Mouse (Mus musculus) G1E (cell line): ENCODE results near the gene Nlgn1.

Experiments
- CTCF ChIP-seq: IDR thresholded peaks from 2 replicates; pipeline ENCODE4 v1.5.1; 2012; ENCODE audit warnings: low read depth, low read length, inconsistent platforms, mixed read lengths
- GATA1 ChIP-seq: IDR thresholded peaks from 2 replicates; pipeline ENCODE4 v1.6.1; 2012; ENCODE audit warnings: borderline replicate concordance, low read length, inconsistent platforms, mixed read lengths
- POLR2AphosphoS5 ChIP-seq: IDR thresholded peaks from 2 replicates; pipeline ENCODE4 v1.6.1; 2012; ENCODE audit warnings: low read depth, low read length, inconsistent platforms; ENCODE audit not compliant: insufficient replicate concordance

DNA sequence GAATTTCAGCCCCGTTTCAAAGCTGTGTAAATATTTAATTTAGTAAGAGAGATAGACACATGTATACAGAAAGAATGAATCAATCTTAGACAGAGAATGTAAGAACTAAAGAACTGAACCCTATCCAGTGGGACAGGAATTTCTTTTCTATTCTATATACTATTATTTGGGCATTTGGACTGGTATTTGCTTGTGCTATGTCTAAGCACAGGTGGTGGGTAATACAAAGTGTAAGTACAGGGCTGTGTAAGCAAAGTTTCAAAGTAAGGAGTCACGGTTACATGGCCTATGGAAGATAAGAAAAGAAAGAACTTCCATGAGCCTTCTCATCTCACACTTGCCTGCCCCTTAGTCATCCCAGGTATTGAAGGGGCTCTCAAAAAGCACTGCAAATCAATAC lies 624.9 kb downstream of the Nlgn1 start:
- TF ChIP-seq CTCF, result no peak
- TF ChIP-seq GATA1, result no peak
- no peak for TF ChIP-seq POLR2AphosphoS5
